Mouse (Mus musculus) liver, embryonic 14.5 days (tissue): ENCODE data around the gene Cntnap2.

Experiments used
- CTCF ChIP-seq: IDR thresholded peaks from 2 replicates; pipeline ENCODE4 v1.5.1; 2016; ENCODE audit warnings: antibody characterized with exemption, low read depth, control low read depth
- EP300 ChIP-seq: IDR thresholded peaks from 2 replicates; pipeline ENCODE4 v1.6.1; 2016; ENCODE audit warnings: antibody characterized with exemption, low read depth

GRCm38 (mm10) chr6:45938775-45939174 is 879.6 kb downstream of the Cntnap2 start:
- no peak for TF ChIP-seq EP300
- no peak for TF ChIP-seq CTCF
